Mouse (Mus musculus): ENCODE measurements around the gene Nat8f4.
A peak's percentile ranks its signal among the peaks of the same experiment; 100 is the strongest.

Gene Nat8f4

GRCm38 (mm10) chr6:85862565-85862964 lies 42.1 kb downstream of the Nat8f4 start:
- TF ChIP-seq NANOG (IDR thresholded peaks at IDR 0.05; ENCODE audit: borderline replicate concordance, low read length) (no peak), CTCF (conservative IDR thresholded peaks at IDR 0.05; ENCODE audit: low read length) (no peak)
- no peak overlapping the region for H3K4me3 ChIP-seq (replicated peaks; ENCODE audit: low read length)
- H3K4me1 ChIP-seq (replicated peaks; ENCODE audit: low read depth, low read length), result peaks cover 8% of the 10 kb centered on the region; the same call in 1 of the 2 replicates
- H3K36me3 ChIP-seq (ENCODE audit: insufficient read depth, low read length), result no peaks in the 10 kb centered on the region
- H3K27me3 ChIP-seq (ENCODE audit: insufficient read depth, low read length), result 0 out of 2 replicates have a peak, but pooled peaks cover 6% of the 10 kb centered on the region
- no peaks in the 10 kb centered on the region for H3K9me3 ChIP-seq (ENCODE audit: low read length)

GRCm38 (mm10) chr6:85861247-85861646 lies 43.4 kb downstream of the Nat8f4 start:
- H3K4me3 ChIP-seq (replicated peaks; ENCODE audit: low read length), result no peak overlapping the region
- peaks cover 8% of the 10 kb centered on the region; the same call in 1 of the 2 replicates for H3K4me1 ChIP-seq (replicated peaks; ENCODE audit: low read depth, low read length)
- no peak for TF ChIP-seq NANOG (IDR thresholded peaks at IDR 0.05; ENCODE audit: borderline replicate concordance, low read length)
- TF ChIP-seq POU5F1 (IDR thresholded peaks at IDR 0.05; ENCODE audit: borderline replicate concordance, low read length), result no peak
- TF ChIP-seq CTCF (conservative IDR thresholded peaks at IDR 0.05; ENCODE audit: low read length), result no peak
- 0 out of 2 replicates have a peak, but pooled peaks cover 6% of the 10 kb centered on the region for H3K27me3 ChIP-seq (ENCODE audit: insufficient read depth, low read length)
- H3K36me3 ChIP-seq (ENCODE audit: insufficient read depth, low read length), result no peaks in the 10 kb centered on the region
- no peaks in the 10 kb centered on the region for H3K9me3 ChIP-seq (ENCODE audit: low read length)

GRCm38 (mm10) chr6:85856194-85856678 lies 48.4 kb downstream of the Nat8f4 start:
- Histone ChIP-seq H3K4me1 (replicated peaks; ENCODE audit: low read depth, low read length) (no peaks in the 10 kb centered on the region; the same call in 1 of the 2 replicates), H3K27me3 (ENCODE audit: insufficient read depth, low read length) (0 out of 2 replicates have a peak, but pooled peaks cover 2% of the 10 kb centered on the region), H3K36me3 (ENCODE audit: insufficient read depth, low read length) (no peaks in the 10 kb centered on the region), H3K9me3 (ENCODE audit: low read length) (no peaks in the 10 kb centered on the region), H3K4me3 (replicated peaks; ENCODE audit: low read length) (no peak overlapping the region)
- TF ChIP-seq CTCF (conservative IDR thresholded peaks at IDR 0.05; ENCODE audit: low read length) (no peak), NANOG (IDR thresholded peaks at IDR 0.05; ENCODE audit: borderline replicate concordance, low read length) (no peak), POU5F1 (IDR thresholded peaks at IDR 0.05; ENCODE audit: borderline replicate concordance, low read length) (no peak)

- H3K4me1 ChIP-seq (replicated peaks; ENCODE audit: low read depth, low read length), result peaks cover 24% of the 10 kb centered on the region
- no peak overlapping the region for H3K4me3 ChIP-seq (replicated peaks; ENCODE audit: low read length)
- TF ChIP-seq NANOG (IDR thresholded peaks at IDR 0.05; ENCODE audit: borderline replicate concordance, low read length) (no peak), POU5F1 (IDR thresholded peaks at IDR 0.05; ENCODE audit: borderline replicate concordance, low read length) (no peak), CTCF (conservative IDR thresholded peaks at IDR 0.05; ENCODE audit: low read length) (no peak)
- H3K9me3 ChIP-seq (ENCODE audit: low read length), result no peaks in the 10 kb centered on the region
- H3K27me3 ChIP-seq (ENCODE audit: insufficient read depth, low read length), result no peaks in the 10 kb centered on the region
- H3K36me3 ChIP-seq (ENCODE audit: insufficient read depth, low read length), result no peaks in the 10 kb centered on the region
These were observed 51.2 kb downstream of the Nat8f4 start for GRCm38 (mm10) chr6:85853481-85853880.

- Histone ChIP-seq H3K4me3 (replicated peaks; ENCODE audit: low read length) (no peak overlapping the region), H3K36me3 (ENCODE audit: insufficient read depth, low read length) (no peaks in the 10 kb centered on the region), H3K9me3 (ENCODE audit: low read length) (no peaks in the 10 kb centered on the region), H3K27me3 (ENCODE audit: insufficient read depth, low read length) (no peaks in the 10 kb centered on the region), H3K4me1 (replicated peaks; ENCODE audit: low read depth, low read length) (peaks cover 45% of the 10 kb centered on the region)
- TF ChIP-seq NANOG (IDR thresholded peaks at IDR 0.05; ENCODE audit: borderline replicate concordance, low read length) (no peak), POU5F1 (IDR thresholded peaks at IDR 0.05; ENCODE audit: borderline replicate concordance, low read length) (no peak), CTCF (conservative IDR thresholded peaks at IDR 0.05; ENCODE audit: low read length) (no peak)
These were observed 53.5 kb downstream of the Nat8f4 start for GRCm38 (mm10) chr6:85851062-85851773.

GRCm38 (mm10) chr6:85849240-85849639 lies 55.4 kb downstream of the Nat8f4 start:
- Histone ChIP-seq H3K4me3 (replicated peaks; ENCODE audit: low read length) (no peak overlapping the region), H3K4me1 (replicated peaks; ENCODE audit: low read depth, low read length) (peaks cover 55% of the 10 kb centered on the region), H3K36me3 (ENCODE audit: insufficient read depth, low read length) (no peaks in the 10 kb centered on the region), H3K27me3 (ENCODE audit: insufficient read depth, low read length) (no peaks in the 10 kb centered on the region), H3K9me3 (ENCODE audit: low read length) (no peaks in the 10 kb centered on the region)
- TF ChIP-seq CTCF (conservative IDR thresholded peaks at IDR 0.05; ENCODE audit: low read length) (no peak), NANOG (IDR thresholded peaks at IDR 0.05; ENCODE audit: borderline replicate concordance, low read length) (peak; percentile 61), POU5F1 (IDR thresholded peaks at IDR 0.05; ENCODE audit: borderline replicate concordance, low read length) (no peak)

Measured in E14TG2a.4 (cell line).